Mouse (Mus musculus) adrenal gland, adult 8-10 months (tissue): ENCODE measurements around the gene Perm1. TPM values are rescaled to one million over a fixed set of nuclear protein-coding genes. Genes with fewer than 3 reads are reported as not detected.

Experiments used
- DNase-seq: peaks from one replicate; pipeline ENCODE4 v3.0.0; 2022
- total RNA-seq, 4 experiments: library from RNA; stranded (reverse); gene quantifications; 2 replicates each; pipeline ENCODE4 v1.2.4; 2022

The Perm1 gene
- 1 to 10 TPM; 3.1 to 7.0 (median 5.3) TPM for total RNA-seq

DNA sequence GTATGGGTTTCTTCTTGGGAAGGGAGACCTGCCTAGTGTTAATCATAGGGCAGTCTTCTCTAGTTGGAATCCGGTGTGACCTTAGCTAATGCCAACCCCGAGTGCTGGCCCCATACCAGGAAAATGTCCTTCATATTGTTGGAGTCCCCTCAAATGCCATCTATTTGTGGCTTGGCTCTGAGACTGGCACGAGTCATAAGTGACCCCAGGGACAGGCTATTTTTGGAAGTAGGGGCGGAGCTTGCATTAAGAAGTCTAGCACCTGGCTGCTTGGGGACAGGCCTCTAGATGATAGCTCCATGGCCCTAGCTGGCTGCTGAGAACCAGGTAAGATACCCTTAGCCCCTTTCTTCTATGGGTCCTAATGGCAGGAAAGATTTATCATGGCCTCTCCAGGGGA lies at the start of gene Perm1:
TSS of gene Perm1 (plus strand) at position 220 of the 400 bp plus-strand sequence.
- DNase-seq: peak; percentile 87

GRCm38 (mm10) chr4:156166477-156166876 lies 49.2 kb upstream of the Perm1 start:
- DNase-seq: no peak

DNA sequence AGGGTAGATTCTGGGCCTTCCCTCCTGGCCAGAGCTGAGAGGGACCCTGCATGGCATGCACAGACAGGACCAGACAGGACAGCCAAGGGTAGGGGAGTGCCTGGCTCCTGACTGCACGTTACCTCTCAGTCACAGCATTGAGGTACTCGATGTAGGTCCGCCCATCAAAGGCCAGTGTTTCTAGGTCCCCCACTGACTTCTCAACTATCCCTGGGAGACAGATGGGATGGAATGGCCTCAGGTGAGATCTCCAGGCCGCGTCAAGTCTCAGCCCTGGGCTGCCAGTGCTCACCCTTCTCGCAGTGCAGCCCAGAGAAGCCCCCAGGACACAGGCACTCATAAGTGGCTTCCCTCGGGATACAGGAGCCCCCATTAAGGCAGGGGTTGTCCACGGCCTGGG lies 47.1 kb upstream of the Perm1 start:
- no peak for DNase-seq

GRCm38 (mm10) chr4:156169129-156169528 lies 46.5 kb upstream of the Perm1 start:
- DNase-seq: no peak

GRCm38 (mm10) chr4:156171828-156172227 lies 43.8 kb upstream of the Perm1 start:
- DNase-seq: no peak

DNA sequence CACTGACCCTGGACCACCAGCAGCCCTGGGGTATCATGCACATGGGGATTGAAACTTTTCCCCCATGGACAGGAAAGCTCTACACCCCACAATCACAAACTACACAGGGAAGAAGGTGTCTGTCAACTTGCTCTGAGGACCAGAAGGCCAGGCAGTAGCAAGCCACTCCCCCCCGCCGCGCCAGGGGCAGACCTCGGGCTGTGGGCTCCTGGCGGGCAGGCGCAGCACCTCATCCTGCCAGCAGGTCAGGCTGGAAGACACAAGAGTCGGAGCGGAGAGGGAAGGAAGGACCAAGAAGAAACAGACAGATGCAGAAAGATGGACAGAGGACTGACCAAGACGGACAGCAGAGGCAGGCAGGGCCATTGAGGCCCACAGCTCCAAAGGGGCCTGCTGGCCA lies 38.0 kb upstream of the Perm1 start:
- no peak for DNase-seq

DNA sequence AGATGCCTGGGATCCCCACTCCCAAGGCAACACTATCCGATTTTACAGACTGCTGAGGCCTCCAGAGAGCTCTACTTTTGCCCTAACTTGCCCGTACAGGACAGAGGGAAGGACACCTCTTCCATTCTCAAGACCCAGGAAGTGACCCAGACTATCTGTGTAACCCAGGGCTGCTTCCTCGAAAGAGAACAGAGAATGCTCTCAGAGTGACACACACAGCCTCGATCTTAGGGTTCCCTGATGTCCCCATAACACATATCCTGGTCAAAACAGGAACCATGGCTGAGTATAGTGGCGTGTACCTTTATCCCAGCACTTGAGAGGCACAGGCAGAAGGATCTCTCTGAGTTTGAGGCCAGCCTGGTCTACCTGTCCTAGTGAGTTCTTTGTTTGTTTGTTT lies 31.9 kb upstream of the Perm1 start:
- no peak for DNase-seq

DNA sequence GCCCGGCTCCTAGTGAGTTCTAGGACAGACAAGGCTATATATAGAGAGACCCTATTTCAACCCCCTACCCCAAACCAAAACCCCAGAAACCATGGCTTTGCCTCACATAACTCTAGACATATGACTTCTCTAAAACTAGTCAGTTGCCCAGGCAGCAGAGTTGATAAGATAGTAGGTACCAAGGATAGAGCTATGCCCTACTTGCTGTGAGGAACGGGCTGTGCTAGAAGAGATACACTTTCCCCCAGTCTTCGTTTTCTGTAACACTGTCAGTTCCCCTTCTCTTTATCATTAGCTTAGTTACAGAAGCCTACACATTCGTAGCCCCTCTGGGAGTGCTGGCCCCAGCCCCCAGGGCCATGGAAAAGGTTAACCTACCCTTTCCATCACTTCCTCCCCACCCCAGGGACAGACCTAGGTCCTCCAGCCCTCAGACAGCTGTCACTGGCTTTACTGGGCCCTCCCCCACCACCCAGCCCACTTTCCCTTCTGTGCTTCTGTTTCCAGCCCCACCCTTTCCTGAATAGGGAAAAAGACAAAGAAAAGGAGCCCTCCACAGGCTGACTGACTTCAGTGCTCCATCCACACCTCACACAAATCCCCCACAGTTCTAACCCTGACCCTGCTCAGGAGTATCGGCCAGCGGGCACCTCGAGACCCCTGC lies 31.2 kb upstream of the Perm1 start:
- DNase-seq: no peak

- no peak for DNase-seq
Observed at GRCm38 (mm10) chr4:156185456-156185949, 30.2 kb upstream of the Perm1 start.

DNA sequence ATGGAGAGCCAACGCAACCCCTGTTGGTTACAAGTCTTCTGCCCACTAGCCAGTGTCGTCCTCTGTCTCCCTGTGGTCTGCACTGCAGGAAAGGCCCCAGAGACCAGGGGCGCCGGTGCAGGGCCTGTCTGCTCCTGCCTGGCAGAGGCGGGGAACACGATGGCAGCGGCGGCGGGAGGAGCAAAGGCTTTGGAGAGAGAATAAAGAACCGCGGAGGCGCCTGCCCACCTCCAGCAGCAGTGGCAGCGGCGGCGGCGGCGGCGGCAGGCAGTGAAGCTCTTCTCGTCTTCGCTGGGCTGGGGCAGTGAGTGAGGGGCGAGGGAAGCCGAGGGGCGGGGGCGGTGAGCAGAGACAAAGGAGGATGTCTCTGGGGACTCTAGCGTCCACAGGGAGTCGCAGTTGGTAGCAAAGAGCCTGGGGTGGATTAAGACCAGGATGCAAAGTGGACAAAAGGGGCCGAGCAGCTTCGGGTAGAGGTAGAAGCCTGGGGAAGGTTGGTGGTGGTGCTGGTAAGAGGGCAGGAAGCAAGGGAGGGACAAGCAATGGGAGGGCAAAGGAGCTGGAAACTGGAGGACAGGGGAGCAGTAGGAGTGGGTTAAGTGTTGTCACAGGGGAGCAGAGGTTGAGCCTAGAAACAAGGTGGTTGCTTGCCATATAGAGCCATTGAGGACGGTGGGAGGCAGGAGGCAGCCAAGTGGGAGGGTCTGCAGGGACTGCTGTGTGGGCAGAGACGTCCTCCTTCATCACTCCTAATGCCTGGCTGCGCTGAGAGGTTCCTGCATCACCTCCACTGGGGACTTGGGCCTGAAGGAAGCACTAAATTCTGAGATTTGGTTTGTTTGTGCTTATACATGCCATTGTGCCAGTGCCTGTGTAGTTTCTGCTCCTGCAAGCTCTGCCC lies 29.5 kb upstream of the Perm1 start:
- DNase-seq: no peak

DNA sequence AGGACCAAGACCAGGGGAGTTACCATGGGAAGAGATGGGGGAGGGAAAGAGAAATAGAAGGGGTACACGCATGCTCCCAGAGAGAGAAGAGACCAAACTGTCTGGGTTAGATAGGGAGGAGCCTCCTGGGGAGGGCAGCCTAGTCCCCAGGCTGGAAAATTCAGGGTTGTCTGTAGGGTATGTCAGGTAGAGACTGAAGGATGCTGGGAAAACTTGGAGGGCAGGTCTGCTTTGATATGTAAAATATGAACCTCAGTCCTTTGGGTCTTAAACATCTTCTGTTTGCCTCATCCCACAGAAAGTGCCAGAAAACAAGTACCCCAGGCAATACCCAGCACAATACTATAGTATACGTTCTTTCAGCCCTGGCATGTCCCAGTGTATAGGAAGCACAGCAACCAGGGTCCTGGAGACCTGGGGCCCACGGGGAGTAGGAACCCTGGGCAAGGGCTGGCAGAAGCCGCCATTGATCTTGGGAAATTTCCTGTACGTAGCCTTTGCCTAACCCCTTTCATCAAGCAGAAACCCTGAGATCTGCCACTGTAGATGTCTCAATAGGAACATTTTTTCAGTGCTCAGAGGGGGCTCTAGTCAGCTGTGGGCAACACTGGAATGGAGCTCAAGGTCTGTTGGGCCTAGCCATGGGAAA lies 27.4 kb upstream of the Perm1 start:
- no peak for DNase-seq

DNA sequence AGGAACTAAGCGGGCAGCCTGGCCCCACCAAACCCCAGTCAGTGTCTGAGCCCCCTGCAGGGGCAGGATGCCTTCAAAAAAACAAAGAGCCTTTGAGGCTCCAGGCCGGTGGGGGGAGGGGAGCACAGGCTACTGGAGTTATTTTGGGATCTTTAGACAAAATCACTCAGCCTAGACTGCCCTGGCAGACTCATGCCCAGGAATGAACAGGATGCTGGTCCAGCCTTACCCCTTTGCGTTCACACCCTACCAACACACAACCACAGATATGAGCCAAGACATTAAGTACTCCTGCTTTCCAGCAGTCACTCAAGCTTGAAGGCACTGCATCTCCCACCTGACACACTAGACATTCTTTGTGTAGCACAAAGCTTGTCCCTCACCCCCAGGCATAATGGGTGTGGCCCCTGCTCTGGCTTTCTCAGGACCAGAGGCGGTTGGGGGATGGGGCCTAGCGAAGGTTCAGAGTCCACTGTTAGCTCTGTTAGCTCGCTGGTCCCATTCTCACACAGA lies 26.8 kb upstream of the Perm1 start:
- DNase-seq: no peak

DNA sequence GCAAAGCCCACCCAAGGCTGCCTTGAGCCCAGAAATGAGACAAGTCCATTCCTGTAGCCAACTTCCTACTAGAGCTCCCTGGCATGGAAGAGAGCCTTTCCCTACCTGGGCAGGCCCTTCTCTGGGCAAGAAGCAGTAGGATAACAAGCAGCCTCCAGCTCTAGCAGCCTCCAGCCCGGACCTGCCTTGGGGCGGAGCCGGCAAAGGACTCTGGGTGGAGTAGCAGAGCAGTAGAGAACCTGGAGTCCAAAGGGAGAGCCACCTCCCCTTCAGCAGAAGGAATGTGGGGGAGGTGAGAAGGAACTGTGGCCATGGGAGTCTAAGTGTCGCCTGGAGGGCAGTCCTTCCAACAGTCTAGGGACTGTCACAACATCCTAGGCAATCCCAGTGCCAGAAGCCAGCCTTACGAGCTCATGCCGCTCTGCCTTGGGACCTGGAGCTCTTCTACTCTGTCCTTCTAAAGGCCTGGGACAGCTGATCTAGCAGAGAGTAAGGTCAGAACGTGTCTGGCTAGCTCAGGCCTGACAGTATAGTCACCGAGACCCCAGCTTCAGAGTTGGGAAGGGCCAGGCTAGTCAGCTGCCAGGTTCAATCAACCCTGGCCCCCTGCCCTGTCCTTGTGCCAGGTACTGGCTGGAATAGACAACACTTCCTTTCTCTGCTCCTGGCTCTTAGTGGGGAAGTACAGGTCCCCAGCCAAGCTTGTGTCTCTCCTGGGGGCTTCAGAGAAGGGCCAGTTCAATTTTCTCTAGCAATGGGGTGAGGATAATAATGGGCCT lies 23.1 kb upstream of the Perm1 start:
- DNase-seq: no peak

GRCm38 (mm10) chr4:156193200-156193590 lies 22.5 kb upstream of the Perm1 start:
- DNase-seq: no peak

GRCm38 (mm10) chr4:156193906-156194305 lies 21.8 kb upstream of the Perm1 start:
- DNase-seq: no peak

- no peak for DNase-seq
Observed at GRCm38 (mm10) chr4:156194346-156194745, 21.3 kb upstream of the Perm1 start.

- DNase-seq: no peak
Observed at GRCm38 (mm10) chr4:156195927-156196870, 19.5 kb upstream of the Perm1 start.

- peak; percentile 45 for DNase-seq
Observed at GRCm38 (mm10) chr4:156197131-156197828, 18.4 kb upstream of the Perm1 start, which contains the start of gene Agrn. TSS of gene Agrn (minus strand) at chr4:156197488.

DNA sequence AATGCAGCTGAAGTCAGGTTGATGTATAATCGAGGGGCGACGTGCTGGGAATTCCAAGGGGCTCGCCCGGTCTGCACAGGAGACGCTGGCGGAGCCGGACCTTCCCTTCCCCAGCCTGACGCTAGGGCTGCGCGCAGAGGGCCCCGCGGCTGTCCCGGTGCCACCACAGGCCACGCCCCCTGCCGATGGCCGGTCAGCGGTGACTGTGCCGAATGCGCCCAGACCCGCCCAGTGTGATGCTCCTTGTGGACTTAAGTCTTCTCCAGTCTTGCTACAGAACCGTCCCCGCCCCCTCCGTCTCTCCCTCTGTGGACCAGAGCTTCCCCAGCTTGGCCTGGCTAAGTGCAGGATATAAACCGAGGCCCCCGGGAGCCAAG lies 17.9 kb upstream of the Perm1 start:
- peak; percentile 90 for DNase-seq
